Mouse (Mus musculus) telencephalon, adult 2 months (tissue): Measurements from ENCODE around the gene Cyp2u1.
A peak's percentile ranks its signal among the peaks of the same experiment; 100 is the strongest.

ENCODE experiments used
- DNase-seq: peaks from one replicate; pipeline ENCODE4 v3.0.0-alpha.2; 2011; ENCODE audit warnings: low read depth, low spot score

Cyp2u1 gene

GRCm38 (mm10) chr3:131306255-131306654 lies 3.2 kb upstream of the Cyp2u1 start:
- no peak for DNase-seq

GRCm38 (mm10) chr3:131303320-131303714 lies 290 bp upstream of the Cyp2u1 start:
- DNase-seq = no peak

DNA sequence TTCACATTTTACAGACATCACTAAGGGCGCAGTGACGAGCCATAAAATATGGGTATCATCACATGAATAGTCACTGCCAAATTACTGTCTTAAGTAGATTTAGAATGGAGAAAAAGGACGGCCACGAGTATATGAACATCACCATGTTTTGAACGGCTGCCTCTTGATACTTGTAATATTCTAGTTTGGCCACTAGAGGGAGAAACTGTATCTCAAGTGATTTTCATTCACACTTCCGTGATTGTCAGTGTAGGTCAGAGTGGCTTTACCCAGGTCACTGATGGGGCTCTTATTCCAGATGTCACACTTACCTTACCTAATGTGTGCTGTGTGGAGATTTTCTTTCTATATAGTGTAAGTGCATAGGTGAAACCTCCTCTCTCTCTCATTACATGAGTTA lies 3.1 kb downstream of the Cyp2u1 start:
- DNase-seq = peak; percentile 29

DNA sequence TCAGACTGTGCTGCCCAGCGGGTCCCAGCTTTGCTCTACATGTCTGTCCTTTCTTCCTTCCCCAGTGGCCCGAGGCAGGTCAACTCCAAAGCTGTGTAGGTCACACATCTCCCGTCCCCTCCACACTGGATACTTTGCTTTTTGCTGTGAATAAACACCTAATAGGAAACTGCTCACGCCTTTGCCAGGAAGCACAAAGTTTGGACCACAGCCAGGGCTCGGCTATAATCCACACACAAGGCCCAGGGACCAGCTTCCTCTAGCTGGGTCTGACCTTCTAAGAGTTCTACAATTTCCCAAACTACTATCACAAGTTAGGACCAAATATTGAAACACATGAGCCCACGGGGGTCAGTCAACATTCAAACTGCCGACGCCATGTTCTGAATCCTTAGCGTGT lies 3.9 kb downstream of the Cyp2u1 start:
- DNase-seq = no peak

DNA sequence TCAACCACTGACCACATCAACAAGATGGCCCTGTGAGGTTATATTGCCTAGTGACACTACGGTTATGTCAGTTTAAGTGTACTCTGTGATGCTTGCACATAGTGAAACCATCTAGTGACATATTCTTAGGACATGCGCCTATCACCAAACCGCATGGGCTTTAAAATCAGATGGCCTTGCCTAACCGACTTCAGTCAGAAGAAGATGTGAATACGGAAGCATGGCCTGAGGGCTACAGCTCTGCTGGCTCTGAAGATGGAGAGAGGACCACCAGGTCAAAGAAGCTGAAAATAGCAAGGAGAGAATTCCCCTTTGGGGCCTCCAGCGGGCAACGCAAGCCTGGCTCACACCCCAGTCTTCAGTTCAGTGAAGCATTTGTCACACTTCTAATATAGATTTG lies 6.1 kb downstream of the Cyp2u1 start:
- DNase-seq = no peak

- DNase-seq = no peak
Observed at GRCm38 (mm10) chr3:131295513-131296200, 7.4 kb downstream of the Cyp2u1 start.

DNA sequence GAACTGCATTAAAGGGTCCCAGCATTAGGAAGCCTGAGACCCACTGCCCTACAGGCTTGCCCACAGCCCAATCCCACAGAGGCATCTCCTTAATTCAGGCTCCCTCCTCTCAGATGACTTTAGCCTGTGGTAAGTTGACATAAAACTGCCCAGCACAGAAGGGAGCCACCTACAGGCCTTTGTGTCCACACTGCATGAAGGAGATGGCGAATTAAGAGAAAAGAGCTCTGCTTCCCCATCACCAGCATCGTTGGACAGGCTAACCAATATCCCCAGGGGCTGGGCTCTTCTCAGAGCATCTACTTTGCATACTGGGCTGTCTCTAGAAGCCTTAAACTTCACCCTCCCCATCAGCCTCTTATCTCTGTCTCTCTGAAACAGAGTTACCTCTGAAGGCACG lies 8.5 kb downstream of the Cyp2u1 start:
- no peak for DNase-seq

DNA sequence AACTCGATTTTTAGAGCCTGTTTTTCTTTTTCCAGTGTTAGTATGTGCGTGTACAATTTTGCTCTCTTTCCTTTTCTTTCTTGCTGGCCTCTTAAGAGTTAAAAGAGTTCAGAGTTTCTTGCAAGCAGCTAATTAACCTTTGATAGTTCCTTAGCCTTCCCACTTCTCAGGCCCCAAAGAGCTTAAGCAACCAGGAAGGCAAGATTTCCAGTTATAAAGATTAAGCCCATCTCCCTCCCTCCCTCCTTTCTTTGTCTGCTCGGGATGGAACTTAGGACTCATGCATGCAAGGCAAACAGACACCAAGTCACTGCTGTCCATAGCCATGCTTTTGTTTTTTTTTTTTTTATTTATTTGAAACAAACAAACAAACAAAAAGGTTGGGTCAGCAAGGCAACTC lies 10.1 kb downstream of the Cyp2u1 start:
- no peak for DNase-seq

DNA sequence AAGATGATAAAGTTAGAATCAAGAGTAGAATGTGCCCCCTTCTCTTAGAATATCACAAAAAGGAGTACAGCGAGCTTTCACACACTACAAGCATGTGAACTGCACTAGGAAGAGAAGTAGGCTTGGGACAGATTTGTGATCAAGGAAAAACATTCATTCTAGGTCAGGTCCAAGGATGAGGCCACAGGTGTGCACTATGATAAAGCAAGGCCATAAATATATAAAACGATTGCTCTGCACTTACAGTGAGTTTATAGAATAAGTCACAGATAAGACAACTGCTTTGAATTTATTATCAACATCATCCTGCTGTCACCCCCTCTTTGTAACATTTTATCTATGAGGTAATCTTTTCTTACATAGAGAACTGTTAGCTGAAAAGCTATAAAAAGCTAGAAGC lies 10.7 kb downstream of the Cyp2u1 start:
- no peak for DNase-seq

DNA sequence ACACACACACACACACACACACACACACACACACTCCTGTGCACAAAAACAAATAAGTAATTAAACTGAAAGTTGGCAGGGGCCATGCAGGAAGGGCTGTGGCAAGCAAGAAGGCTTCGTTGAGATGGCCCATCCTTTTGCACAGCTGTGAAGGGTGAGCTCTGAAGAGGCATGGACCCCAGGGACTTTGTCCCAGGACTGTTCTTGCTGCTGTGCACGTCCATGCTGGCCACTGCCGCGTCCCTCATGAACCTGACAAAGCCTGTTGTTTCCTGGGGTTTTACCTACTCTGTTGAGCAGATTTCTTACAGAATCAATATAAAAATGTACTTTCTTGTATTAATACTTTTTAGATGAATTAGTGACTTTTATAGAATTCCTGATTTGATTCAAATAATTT lies 11.1 kb downstream of the Cyp2u1 start:
- no peak for DNase-seq

GRCm38 (mm10) chr3:131274151-131274550 lies 28.9 kb downstream of the Cyp2u1 start:
- DNase-seq = no peak

DNA sequence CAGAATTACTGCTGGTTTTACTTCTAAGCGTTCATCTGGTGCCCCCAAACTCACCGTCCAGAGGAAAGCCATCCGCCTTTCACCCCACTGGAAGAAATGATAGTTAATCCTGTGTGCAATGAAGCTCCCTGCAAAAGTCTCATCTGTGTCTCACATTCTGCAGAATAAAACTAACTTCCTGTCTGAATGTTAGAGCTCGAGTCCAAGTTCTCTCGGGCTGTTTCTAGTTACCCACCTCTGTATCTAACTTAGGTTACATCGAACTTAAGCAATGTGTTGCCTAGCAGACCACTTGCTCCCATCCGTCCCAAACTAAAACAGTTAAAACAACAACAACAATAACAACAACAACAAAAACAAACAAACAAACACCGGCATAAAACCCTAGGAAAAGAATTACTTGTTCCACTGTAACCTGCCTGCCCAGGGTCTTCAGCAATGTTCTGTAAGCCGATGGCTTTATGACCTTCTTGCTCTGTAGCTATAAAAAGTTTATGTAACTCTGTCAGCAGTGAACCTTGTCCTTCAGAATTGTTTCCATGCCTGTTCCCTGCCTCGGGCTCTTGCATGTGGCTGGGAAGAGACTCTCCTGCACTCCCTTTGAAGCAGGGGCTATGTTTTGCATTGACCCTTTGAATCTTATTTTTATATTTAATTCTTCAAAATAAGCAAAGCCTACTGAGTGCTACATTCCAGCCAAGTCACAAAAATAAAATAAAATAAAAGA lies 30.5 kb downstream of the Cyp2u1 start:
- no peak for DNase-seq

GRCm38 (mm10) chr3:131271559-131272373 lies 31.3 kb downstream of the Cyp2u1 start, which contains the start of gene Hadh:
Hadh (minus strand) TSS chr3:131272101.
- peak; percentile 50 for DNase-seq

GRCm38 (mm10) chr3:131271157-131271556 lies 31.9 kb downstream of the Cyp2u1 start:
- no peak for DNase-seq

DNA sequence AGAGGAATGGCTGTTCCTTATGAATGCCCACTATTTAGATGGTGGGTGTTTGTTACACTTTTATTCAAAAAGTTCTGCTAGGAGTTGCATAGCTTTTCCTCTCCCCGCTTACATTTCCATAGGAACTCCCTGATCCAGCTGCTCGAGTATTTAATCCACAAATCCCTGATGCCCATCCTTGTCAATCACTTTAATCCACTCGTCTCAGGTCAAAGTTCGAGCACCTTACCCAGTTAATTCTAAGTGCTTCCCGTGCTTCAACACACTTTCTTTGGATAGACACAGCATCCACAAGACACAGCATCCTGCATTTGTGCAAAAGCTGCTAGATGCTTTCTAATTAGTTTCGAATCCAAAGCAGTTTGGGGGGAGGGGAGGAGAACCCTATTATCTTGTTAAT lies 32.6 kb downstream of the Cyp2u1 start:
- no peak for DNase-seq

GRCm38 (mm10) chr3:131266366-131267050 lies 36.5 kb downstream of the Cyp2u1 start:
- no peak for DNase-seq

DNA sequence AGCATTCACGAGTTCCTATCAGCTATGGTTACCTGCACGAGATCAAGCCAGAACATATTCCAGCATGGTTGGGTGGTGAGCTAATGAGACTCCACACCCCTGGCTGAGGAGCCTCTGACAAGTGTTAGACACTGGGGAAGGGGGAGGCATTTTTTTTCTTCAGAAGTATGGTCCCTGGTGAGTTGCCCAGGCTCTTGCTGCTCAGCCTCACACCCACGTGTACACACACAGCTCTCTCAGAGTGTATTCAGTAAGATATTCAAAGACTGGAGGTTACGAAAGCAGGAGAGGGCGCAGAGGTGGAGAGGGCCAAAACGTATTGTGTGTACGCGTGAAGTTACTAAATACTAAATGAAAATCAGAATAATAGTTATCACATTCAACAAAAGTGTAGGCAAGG lies 37.5 kb downstream of the Cyp2u1 start:
- no peak for DNase-seq

- no peak for DNase-seq
Observed at GRCm38 (mm10) chr3:131263766-131264486, 39.1 kb downstream of the Cyp2u1 start.

DNA sequence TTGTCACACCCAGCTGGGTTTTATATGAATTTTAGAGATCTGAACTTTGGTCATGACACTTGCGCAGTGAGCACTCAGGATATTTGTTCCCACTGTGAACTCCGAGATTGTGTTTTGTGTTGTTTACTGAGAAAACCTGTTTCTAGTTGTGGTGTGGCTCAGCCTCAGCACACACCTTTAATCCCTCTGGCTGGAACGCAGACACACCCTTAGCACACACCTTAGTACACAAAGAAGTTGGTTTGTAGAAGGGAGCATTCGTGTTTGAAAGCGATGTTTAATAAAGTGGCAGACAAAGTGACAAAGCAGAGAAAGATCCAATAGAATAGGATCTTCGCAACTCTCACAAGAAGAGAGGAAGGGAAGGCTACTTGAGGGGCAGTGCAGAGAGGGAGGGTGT lies 42.6 kb downstream of the Cyp2u1 start:
- no peak for DNase-seq

GRCm38 (mm10) chr3:131259392-131259965 lies 43.5 kb downstream of the Cyp2u1 start:
- no peak for DNase-seq

DNA sequence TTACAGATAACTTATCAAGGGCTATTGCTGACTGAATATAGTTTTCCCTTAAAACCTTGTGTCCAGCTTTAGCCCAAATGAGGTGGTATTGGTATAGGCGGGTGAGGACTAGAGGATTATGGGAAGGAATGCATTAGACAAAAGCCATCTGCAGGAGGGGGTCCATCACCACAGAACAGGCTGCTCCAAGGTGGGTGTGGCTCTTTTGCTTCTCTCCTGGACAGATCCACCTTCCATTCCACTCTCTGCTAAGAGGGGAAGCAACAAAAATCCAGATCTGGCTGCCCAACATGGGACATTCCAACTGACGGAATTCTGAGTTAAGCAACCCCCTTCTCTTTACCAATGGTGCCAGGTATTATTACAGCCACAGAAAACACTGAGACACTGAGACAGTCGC lies 44.1 kb downstream of the Cyp2u1 start:
- no peak for DNase-seq
